Mouse (Mus musculus): ENCODE results near the gene Prim2.

The Prim2 gene

DNA sequence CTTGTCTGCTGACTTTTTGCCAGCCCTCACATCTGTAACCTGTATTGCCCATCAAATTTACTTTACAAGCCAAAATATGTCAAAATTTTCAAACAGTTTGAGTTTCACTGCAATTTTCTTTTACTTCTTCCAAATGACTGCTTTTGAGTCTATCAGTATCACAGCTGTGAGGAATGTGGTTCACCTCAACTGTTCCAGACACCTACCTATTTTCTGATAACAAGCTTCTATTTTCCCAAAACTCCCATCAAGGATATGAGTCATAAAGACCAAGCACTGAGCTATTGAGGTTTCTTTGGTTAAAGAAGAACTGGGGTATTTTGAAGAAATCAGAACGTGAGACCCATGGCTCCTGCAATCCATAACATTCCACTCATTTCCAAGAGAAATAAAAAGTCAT, 57.5 kb downstream of the Prim2 start:
- no peaks in the 10 kb centered on the region for H3K27me3 ChIP-seq (ENCODE audit: insufficient read depth, low read length)
- TF ChIP-seq NANOG (IDR thresholded peaks at IDR 0.05; ENCODE audit: borderline replicate concordance, low read length) (no peak), CTCF (conservative IDR thresholded peaks at IDR 0.05; ENCODE audit: low read length) (no peak), POU5F1 (IDR thresholded peaks at IDR 0.05; ENCODE audit: borderline replicate concordance, low read length) (no peak)
- peaks cover 5% of the 10 kb centered on the region; the same call in 1 of the 2 replicates for H3K4me1 ChIP-seq (replicated peaks; ENCODE audit: low read depth, low read length)
- no peak overlapping the region for H3K4me3 ChIP-seq (replicated peaks; ENCODE audit: low read length)
- H3K36me3 ChIP-seq (ENCODE audit: insufficient read depth, low read length): peaks cover 6% of the 10 kb centered on the region
- H3K9me3 ChIP-seq (ENCODE audit: low read length): peaks cover 28% of the 10 kb centered on the region

DNA sequence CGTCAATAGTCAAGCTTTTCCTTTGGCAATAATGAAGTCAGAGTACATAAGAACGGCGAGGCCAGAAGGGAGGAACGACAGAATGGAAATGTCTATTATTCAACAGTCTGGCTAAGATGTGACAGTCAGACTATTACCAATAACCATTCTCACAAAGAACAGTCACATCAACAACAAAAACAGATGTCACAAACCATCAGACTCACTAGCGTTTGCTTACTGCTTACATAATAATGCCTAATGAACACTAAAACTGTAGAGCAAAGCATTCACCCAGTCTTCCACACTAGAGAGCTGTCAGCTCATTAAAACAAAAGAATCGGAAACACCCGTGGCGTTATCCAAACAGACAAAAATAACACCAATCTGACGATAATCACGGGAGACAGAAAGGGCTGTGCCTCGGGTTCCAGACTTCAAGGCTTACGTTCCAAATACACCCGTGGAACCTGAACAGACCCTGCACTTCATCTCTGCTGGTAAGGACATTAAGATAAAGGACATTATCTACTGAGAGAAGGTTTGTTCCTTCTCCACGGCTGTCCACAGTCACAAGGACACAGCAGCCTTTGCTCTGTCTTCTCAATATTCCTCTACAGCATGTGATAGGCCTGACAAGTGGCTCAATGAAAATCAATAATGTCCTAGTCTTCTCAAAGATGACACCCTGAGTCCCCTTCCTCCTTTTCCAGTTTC, 59.4 kb downstream of the Prim2 start:
- peaks cover 7% of the 10 kb centered on the region for H3K36me3 ChIP-seq (ENCODE audit: insufficient read depth, low read length)
- H3K27me3 ChIP-seq (ENCODE audit: insufficient read depth, low read length): no peaks in the 10 kb centered on the region
- no peaks in the 10 kb centered on the region for H3K4me1 ChIP-seq (replicated peaks; ENCODE audit: low read depth, low read length)
- H3K4me3 ChIP-seq (replicated peaks; ENCODE audit: low read length): no peak overlapping the region
- H3K9me3 ChIP-seq (ENCODE audit: low read length): peaks cover 31% of the 10 kb centered on the region
- TF ChIP-seq CTCF (conservative IDR thresholded peaks at IDR 0.05; ENCODE audit: low read length): no peak
- no peak for TF ChIP-seq NANOG (IDR thresholded peaks at IDR 0.05; ENCODE audit: borderline replicate concordance, low read length)
- TF ChIP-seq POU5F1 (IDR thresholded peaks at IDR 0.05; ENCODE audit: borderline replicate concordance, low read length): no peak

- peaks cover 6% of the 10 kb centered on the region; the same call in 1 of the 2 replicates for H3K4me1 ChIP-seq (replicated peaks; ENCODE audit: low read depth, low read length)
- no peak overlapping the region for H3K4me3 ChIP-seq (replicated peaks; ENCODE audit: low read length)
- H3K9me3 ChIP-seq (ENCODE audit: low read length): peaks cover 31% of the 10 kb centered on the region
- no peak for TF ChIP-seq NANOG (IDR thresholded peaks at IDR 0.05; ENCODE audit: borderline replicate concordance, low read length)
- TF ChIP-seq POU5F1 (IDR thresholded peaks at IDR 0.05; ENCODE audit: borderline replicate concordance, low read length): no peak
- no peak for TF ChIP-seq CTCF (conservative IDR thresholded peaks at IDR 0.05; ENCODE audit: low read length)
- peaks cover 7% of the 10 kb centered on the region for H3K36me3 ChIP-seq (ENCODE audit: insufficient read depth, low read length)
- no peaks in the 10 kb centered on the region for H3K27me3 ChIP-seq (ENCODE audit: insufficient read depth, low read length)
Observed at GRCm38 (mm10) chr1:33608133-33608532, 61.5 kb downstream of the Prim2 start.

GRCm38 (mm10) chr1:33604087-33604699, 65.4 kb downstream of the Prim2 start:
- Histone ChIP-seq H3K36me3 (ENCODE audit: insufficient read depth, low read length) (peaks cover 8% of the 10 kb centered on the region), H3K27me3 (ENCODE audit: insufficient read depth, low read length) (no peaks in the 10 kb centered on the region), H3K9me3 (ENCODE audit: low read length) (peaks cover 17% of the 10 kb centered on the region), H3K4me1 (replicated peaks; ENCODE audit: low read depth, low read length) (peaks cover 6% of the 10 kb centered on the region; the same call in 1 of the 2 replicates), H3K4me3 (replicated peaks; ENCODE audit: low read length) (no peak overlapping the region)
- TF ChIP-seq NANOG (IDR thresholded peaks at IDR 0.05; ENCODE audit: borderline replicate concordance, low read length): no peak
- no peak for TF ChIP-seq POU5F1 (IDR thresholded peaks at IDR 0.05; ENCODE audit: borderline replicate concordance, low read length)
- no peak for TF ChIP-seq CTCF (conservative IDR thresholded peaks at IDR 0.05; ENCODE audit: low read length)

- Histone ChIP-seq H3K4me1 (replicated peaks; ENCODE audit: low read depth, low read length) (peaks cover 6% of the 10 kb centered on the region; the same call in 1 of the 2 replicates), H3K36me3 (ENCODE audit: insufficient read depth, low read length) (peaks cover 6% of the 10 kb centered on the region; the same call in 1 of the 2 replicates), H3K27me3 (ENCODE audit: insufficient read depth, low read length) (no peaks in the 10 kb centered on the region), H3K4me3 (replicated peaks; ENCODE audit: low read length) (no peak overlapping the region), H3K9me3 (ENCODE audit: low read length) (peaks cover 4% of the 10 kb centered on the region; the same call in 1 of the 2 replicates)
- no peak for TF ChIP-seq NANOG (IDR thresholded peaks at IDR 0.05; ENCODE audit: borderline replicate concordance, low read length)
- TF ChIP-seq POU5F1 (IDR thresholded peaks at IDR 0.05; ENCODE audit: borderline replicate concordance, low read length): no peak
- no peak for TF ChIP-seq CTCF (conservative IDR thresholded peaks at IDR 0.05; ENCODE audit: low read length)
Observed at GRCm38 (mm10) chr1:33599698-33600097, 69.9 kb downstream of the Prim2 start.

GRCm38 (mm10) chr1:33599019-33599667, 70.5 kb downstream of the Prim2 start:
- H3K27me3 ChIP-seq (ENCODE audit: insufficient read depth, low read length): no peaks in the 10 kb centered on the region
- peaks cover 6% of the 10 kb centered on the region; the same call in 1 of the 2 replicates for H3K36me3 ChIP-seq (ENCODE audit: insufficient read depth, low read length)
- no peak overlapping the region for H3K4me3 ChIP-seq (replicated peaks; ENCODE audit: low read length)
- peaks cover under 1% of the 10 kb centered on the region; the same call in 1 of the 2 replicates for H3K4me1 ChIP-seq (replicated peaks; ENCODE audit: low read depth, low read length)
- TF ChIP-seq POU5F1 (IDR thresholded peaks at IDR 0.05; ENCODE audit: borderline replicate concordance, low read length) (no peak), NANOG (IDR thresholded peaks at IDR 0.05; ENCODE audit: borderline replicate concordance, low read length) (no peak), CTCF (conservative IDR thresholded peaks at IDR 0.05; ENCODE audit: low read length) (no peak)
- peaks cover 4% of the 10 kb centered on the region; the same call in 1 of the 2 replicates for H3K9me3 ChIP-seq (ENCODE audit: low read length)

DNA sequence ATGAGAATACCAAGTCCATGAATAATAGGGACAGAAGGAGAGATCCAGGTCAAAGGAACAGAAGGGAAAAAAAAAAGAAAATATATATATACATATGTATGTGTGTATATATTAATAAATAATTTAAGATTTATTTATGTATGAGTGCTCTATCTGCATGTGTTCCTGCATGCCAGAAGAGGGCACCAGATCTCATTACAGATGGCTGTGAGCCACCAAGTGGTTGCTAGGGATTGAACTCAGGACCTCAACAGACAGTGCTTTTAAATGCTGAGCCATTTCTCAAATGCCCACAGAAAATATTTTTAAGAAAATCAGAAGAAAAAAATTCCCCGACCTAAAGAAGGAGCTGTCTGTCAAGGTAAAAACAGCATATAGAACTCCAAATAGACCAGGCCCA, 72.6 kb downstream of the Prim2 start:
- H3K9me3 ChIP-seq (ENCODE audit: low read length): peaks cover 4% of the 10 kb centered on the region; the same call in 1 of the 2 replicates
- no peak overlapping the region for H3K4me3 ChIP-seq (replicated peaks; ENCODE audit: low read length)
- no peaks in the 10 kb centered on the region for H3K27me3 ChIP-seq (ENCODE audit: insufficient read depth, low read length)
- no peak; the same call in 1 of the 2 replicates for TF ChIP-seq CTCF (conservative IDR thresholded peaks at IDR 0.05; ENCODE audit: low read length)
- no peak for TF ChIP-seq NANOG (IDR thresholded peaks at IDR 0.05; ENCODE audit: borderline replicate concordance, low read length)
- H3K36me3 ChIP-seq (ENCODE audit: insufficient read depth, low read length): peaks cover 6% of the 10 kb centered on the region; the same call in 1 of the 2 replicates
- no peaks in the 10 kb centered on the region for H3K4me1 ChIP-seq (replicated peaks; ENCODE audit: low read depth, low read length)

DNA sequence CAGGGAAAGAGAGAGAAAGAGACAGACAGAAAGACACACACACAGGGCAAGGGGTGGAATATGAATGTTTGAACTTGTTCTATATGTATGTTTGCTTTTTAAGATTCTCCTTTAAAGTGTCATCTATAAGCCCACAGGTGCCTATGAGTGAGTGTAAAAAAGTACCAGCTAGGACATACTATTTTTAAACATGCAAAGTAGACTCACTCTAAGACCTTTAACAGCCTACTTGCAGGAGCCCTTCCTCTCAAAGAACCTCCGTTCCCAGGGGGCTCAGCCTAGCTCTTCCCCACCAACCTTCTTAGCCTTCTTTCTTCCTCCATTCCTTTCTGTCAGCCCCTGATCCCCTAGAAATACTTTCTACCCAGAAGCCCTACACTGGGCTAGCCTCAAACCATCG, 73.7 kb downstream of the Prim2 start:
- H3K27me3 ChIP-seq (ENCODE audit: insufficient read depth, low read length): no peaks in the 10 kb centered on the region
- no peaks in the 10 kb centered on the region for H3K9me3 ChIP-seq (ENCODE audit: low read length)
- H3K4me1 ChIP-seq (replicated peaks; ENCODE audit: low read depth, low read length): no peaks in the 10 kb centered on the region
- peaks cover 6% of the 10 kb centered on the region; the same call in 1 of the 2 replicates for H3K36me3 ChIP-seq (ENCODE audit: insufficient read depth, low read length)
- H3K4me3 ChIP-seq (replicated peaks; ENCODE audit: low read length): no peak overlapping the region
- no peak for TF ChIP-seq POU5F1 (IDR thresholded peaks at IDR 0.05; ENCODE audit: borderline replicate concordance, low read length)
- no peak for TF ChIP-seq CTCF (conservative IDR thresholded peaks at IDR 0.05; ENCODE audit: low read length)
- no peak for TF ChIP-seq NANOG (IDR thresholded peaks at IDR 0.05; ENCODE audit: borderline replicate concordance, low read length)
